Mouse (Mus musculus) urinary bladder, postnatal 25 days (tissue): ENCODE measurements around the gene Gpank1.
"Not testable (repeated sequence)": the region's sequence is repeated elsewhere in the genome, so short reads cannot be mapped to it uniquely, and the experiment has no call there.

Experiments
- DNase-seq: peaks from one replicate; pipeline ENCODE4 v3.0.0; 2022; ENCODE audit warnings: low spot score

Gene Gpank1

GRCm38 (mm10) chr17:35100196-35100765 is 21.0 kb upstream of the Gpank1 start:
- DNase-seq: no peak

DNA sequence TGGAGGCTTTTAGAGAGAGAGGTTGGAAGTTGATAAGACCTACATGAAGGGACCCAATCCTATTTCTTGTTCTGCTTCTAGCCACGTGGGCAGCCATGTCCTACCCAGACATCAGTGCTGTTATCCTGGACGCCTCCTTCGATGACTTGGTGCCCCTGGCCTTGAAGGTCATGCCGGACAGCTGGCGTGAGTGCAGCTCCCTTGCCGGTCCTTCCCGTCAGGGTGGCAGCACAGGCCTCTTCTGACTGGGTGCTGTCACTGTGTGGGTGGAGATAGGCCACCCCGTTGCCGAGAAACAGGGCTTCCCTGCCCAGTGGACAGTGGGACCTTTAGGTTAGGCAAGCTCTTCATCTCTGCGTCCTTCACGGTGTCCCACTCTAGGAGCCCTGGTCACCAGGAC is 20.1 kb upstream of the Gpank1 start:
- no peak for DNase-seq

DNA sequence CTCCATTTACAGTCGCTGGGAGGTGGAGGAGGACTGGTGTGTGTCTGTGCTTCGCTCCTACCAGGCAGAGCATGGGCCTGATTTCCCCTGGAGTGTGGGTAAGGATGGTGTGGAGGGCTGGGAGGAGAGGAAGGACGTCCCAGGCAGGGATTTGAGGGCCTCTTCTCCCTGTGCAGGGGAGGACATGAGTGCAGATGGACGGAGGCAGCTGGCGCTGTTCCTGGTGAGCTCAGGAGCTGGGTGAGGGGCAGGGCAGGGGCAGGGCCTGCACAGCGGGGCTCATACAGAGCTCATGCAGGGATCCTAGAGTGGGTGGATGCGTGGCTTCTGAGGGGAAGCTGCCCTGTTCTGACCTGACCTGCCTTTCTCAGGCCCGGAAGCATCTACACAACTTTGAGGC is 19.0 kb upstream of the Gpank1 start:
- DNase-seq: no peak

GRCm38 (mm10) chr17:35103221-35103690 is 18.0 kb upstream of the Gpank1 start:
- DNase-seq: no peak

- DNase-seq: no peak
These were observed 17.2 kb upstream of the Gpank1 start for GRCm38 (mm10) chr17:35104079-35104478.

DNA sequence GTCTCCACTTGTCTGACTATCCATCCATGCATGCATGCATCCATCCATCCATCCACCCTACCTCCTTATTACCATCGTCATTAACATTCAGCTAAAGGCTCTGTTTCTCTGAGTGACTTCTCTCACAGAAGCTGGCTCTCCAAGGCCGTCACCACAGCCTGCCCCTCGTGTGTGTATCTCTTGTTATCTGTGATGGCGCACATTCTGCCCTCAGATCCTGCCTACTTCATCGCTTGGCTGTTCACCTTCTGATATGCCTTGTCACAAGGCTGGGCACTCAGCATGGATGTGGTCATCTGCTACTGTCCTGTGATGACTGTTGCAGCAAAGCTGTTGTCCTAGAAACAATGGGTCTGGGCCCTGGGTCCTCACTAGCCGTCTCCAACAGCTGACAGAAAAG is 16.5 kb upstream of the Gpank1 start:
- no peak for DNase-seq

GRCm38 (mm10) chr17:35105740-35106389 is 15.4 kb upstream of the Gpank1 start:
- DNase-seq: no peak

- DNase-seq: no peak
These were observed 14.7 kb upstream of the Gpank1 start for GRCm38 (mm10) chr17:35106522-35106921.

GRCm38 (mm10) chr17:35108097-35108496 is 13.2 kb upstream of the Gpank1 start, which contains the start of gene Ly6g5c:
TSS of gene Ly6g5c (plus strand) at chr17:35108279.
- no peak for DNase-seq

GRCm38 (mm10) chr17:35111774-35112173 is 9.5 kb upstream of the Gpank1 start:
- DNase-seq: no peak

- DNase-seq: no peak
These were observed 5.9 kb upstream of the Gpank1 start, which contains the start of gene Ly6g5b for GRCm38 (mm10) chr17:35115046-35116019. TSS of gene Ly6g5b (minus strand) at chr17:35115428.

DNA sequence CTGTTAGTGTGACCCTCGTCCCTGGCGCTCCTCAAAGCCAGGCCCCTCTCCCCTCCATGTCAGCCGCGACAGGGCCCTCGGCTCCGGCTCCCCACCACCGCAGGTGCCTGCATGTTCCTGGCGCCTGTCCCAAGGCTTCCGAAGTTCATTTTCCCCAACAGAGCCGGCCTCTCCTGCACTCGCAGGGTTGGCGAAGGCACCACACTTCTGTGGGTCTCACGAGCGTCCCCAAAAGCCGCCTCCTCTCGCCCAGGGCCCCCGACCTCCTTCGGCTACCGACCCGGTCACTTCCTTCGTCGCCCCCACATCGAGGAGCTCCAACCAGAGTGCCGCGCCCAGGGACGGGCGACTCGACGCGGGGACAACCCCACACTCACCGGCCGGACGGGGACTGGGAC is 511 bp upstream of the Gpank1 start:
- DNase-seq: no peak

GRCm38 (mm10) chr17:35121871-35122303 is 632 bp downstream of the Gpank1 start, which contains the start of gene Csnk2b:
TSS of gene Csnk2b (minus strand) at chr17:35122053.
- DNase-seq: peak; percentile 31

GRCm38 (mm10) chr17:35123287-35123686 is 2.0 kb downstream of the Gpank1 start:
- not testable (repeated sequence) for DNase-seq

DNA sequence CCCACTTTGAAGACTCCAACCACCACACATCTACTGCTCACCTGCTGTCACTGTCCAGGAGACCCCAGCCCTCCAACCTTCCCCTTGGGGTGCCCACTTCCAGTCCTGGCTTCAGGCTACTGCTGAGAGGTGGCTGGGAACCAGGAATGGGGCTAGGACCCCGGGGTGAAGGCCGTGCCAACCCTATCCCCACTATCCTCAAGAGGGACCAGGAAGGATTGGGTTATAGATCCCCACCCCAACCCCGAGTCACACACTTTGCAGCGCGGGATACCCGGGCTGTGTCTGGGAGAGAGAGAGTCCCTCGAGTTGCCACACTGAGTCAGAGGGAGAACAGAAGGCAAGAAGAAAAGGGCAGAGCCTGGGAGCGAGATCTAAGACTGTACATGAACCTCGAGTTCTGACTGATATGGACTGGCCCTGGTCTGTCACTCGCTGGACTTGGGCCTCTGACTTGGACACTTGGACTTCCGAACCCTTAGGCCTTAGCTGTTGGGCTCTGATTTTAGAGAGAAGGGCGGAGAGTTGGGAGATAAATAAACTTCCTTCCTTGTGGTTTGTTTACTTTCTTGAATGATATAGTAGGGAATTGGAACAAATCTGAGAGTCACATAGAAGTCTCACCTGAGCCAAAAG is 3.1 kb downstream of the Gpank1 start:
- DNase-seq: not testable (repeated sequence)

DNA sequence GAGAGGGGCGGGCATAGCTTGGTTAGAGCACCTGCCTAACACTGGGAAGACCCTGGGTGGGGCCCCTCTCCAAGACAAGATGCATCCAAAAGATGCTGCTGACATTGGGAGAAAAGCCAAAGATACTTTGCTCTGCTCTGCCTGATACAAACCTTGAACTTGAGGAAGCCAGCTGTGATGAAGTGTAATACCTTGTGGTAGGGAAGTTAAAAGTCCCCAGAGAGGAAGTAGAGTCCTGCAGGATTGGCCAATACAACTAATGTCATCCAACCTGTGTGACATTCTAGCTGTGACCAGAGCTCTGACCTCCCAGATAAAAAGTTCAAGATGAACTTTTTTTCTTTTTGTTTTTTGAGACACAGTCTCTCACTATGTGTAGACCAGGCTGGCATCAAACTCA is 3.8 kb downstream of the Gpank1 start:
- no peak for DNase-seq

- DNase-seq: no peak
These were observed 4.3 kb downstream of the Gpank1 start for GRCm38 (mm10) chr17:35125578-35125977.

DNA sequence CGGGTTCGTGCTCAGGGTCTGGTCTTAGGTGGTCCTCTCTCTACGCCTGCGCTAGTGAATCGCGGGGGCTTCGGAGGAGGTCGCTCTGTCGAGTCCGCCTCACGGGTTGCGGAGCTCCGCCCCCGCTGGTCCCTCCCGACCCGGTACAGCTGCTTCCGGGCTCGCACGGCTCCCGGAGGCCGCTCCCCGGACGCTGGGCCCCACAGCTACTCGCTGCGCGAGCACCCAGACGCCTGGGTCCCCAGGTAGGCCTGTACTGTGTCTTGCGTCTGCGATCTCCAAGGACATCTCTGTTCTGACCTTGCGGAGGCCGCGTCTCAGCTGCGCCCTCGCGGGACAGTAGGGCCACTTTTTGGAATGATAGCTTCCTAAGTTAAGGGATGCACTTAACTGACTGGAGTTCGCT is 5.0 kb downstream of the Gpank1 start, which contains the start of gene D17H6S53E:
Gene D17H6S53E, plus strand, starts transcription at position 168 of the 406 bp plus-strand sequence.
- peak; percentile 70 for DNase-seq

- no peak for DNase-seq
These were observed 5.8 kb downstream of the Gpank1 start for GRCm38 (mm10) chr17:35127017-35127416.

DNA sequence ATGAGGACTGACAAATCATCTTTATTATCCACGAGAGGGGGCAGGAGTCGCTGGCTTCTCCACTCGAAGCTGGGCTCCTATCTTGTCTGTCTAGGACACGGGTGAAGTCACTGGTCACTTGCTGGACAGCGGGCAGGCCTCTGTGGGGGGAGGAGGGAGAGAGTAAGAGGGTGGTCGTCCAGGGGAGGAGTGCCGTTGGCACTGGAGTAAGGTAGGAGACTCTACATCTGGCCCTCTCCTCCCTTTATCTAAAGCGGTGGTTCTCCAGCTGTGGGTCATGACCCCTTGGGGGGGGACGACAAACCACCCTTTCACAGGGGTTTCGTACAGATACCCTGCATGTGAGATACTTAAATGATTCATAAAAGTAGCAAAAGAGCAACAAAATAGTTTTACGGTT is 7.7 kb downstream of the Gpank1 start:
- no peak for DNase-seq

GRCm38 (mm10) chr17:35131038-35131437 is 9.8 kb downstream of the Gpank1 start:
- no peak for DNase-seq
